Mouse (Mus musculus): Measurements from ENCODE around the gene 6430548M08Rik. TPM values are rescaled to one million over a fixed set of nuclear protein-coding genes. Genes with fewer than 3 reads are reported as not detected.

6430548M08Rik gene
- polyA plus RNA-seq, 1 experiment from 2014 or later: 5.8 TPM

DNA sequence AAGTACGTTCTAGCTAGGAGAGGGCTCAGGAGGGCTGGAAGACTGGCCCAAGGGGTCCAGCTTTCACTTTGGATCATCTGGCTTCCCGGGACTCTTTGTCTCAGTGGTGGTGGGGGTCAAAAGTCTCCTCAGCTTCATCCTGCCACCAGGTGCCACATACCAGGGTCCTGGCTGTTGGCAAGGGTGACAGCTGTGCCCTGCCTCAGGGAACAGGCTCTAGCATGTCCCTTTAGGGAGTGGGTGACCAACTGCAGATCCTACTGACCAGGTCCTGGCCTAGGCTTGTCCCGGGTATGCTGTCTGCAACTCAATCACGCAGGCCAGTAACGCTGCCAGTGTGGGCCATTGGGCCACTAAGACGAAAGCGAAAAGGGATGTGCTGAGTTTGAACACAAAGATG, 98.6 kb downstream of the 6430548M08Rik start:
- Histone ChIP-seq H3K4me2 (no peak overlapping the region), H3K9me3 (replicated peaks) (no peaks in the 10 kb centered on the region), H3K9ac (no peak overlapping the region), H3K27ac (no peak overlapping the region), H3K27me3 (peaks cover 5% of the 10 kb centered on the region; the same call in 1 of the 2 replicates), H3K36me3 (no peaks in the 10 kb centered on the region), H3K4me3 (replicated peaks) (no peak overlapping the region), H3K4me1 (peaks cover 65% of the 10 kb centered on the region)
- no peak for ATAC-seq (replicated peaks; ENCODE audit: low FRiP score)
- WGBS: 91% methylated on average over 7 of the region's 7 CpGs

DNA sequence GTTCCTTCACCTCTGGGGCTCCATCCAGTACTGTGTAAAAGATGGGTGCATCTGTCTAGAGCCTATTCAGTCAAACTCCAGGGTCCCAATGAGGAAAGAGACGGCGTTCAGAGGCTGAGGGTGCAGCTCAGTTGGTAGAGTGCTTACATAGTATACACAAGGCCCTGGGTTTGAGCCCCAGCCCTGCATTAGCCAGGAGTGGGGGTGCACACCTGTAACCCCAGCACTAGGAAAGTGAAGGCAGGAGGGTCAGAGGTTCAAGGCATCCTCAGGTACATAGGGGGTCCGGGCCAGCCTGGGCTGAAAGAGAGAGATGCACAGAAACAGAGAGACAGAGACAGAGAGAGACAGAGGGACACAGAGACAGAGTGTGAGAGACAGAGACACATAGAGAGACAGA, 99.3 kb downstream of the 6430548M08Rik start:
- H3K9me3 ChIP-seq (replicated peaks): no peaks in the 10 kb centered on the region
- no peak for ATAC-seq (replicated peaks; ENCODE audit: low FRiP score)
- H3K36me3 ChIP-seq: no peaks in the 10 kb centered on the region
- no peak overlapping the region for H3K4me2 ChIP-seq
- H3K27me3 ChIP-seq: peaks cover 5% of the 10 kb centered on the region; the same call in 1 of the 2 replicates
- no peak overlapping the region for H3K9ac ChIP-seq
- H3K27ac ChIP-seq: no peak overlapping the region
- 95% methylated on average over 3 of the region's 3 CpGs for whole genome bisulfite sequencing
- H3K4me1 ChIP-seq: peaks cover 65% of the 10 kb centered on the region
- H3K4me3 ChIP-seq (replicated peaks): no peak overlapping the region

DNA sequence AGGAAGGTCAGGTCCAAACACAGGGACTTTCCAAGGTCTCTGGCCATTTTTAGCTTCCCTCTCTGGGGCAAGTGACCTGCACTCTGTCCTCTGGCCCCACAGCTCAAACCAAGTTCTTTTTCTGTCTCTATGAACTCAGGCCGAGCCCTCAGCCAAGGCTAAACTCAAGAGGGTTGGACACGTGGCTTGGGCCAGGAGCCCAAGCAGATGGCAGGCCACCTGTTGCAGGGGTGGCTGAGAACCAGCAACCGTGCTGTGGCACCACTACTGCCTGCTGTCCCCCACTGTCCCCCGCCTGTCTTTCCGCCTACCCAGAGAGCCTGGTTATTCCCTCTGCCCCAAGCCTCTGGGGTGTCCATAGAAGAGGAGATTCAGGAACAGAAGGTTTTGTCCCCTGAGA, 100.0 kb downstream of the 6430548M08Rik start:
- H3K27ac ChIP-seq: no peak overlapping the region
- no peak for ATAC-seq (replicated peaks; ENCODE audit: low FRiP score)
- WGBS: 78% methylated on average over 5 of the region's 5 CpGs
- no peak overlapping the region for H3K4me2 ChIP-seq
- peaks cover 5% of the 10 kb centered on the region; the same call in 1 of the 2 replicates for H3K27me3 ChIP-seq
- H3K36me3 ChIP-seq: no peaks in the 10 kb centered on the region
- no peaks in the 10 kb centered on the region for H3K9me3 ChIP-seq (replicated peaks)
- no peak overlapping the region for H3K4me3 ChIP-seq (replicated peaks)
- H3K9ac ChIP-seq: no peak overlapping the region
- H3K4me1 ChIP-seq: peaks cover 63% of the 10 kb centered on the region

Other genes starting within 250 kb of the 6430548M08Rik start
- gene Usp10, start 203.8 kb upstream of the 6430548M08Rik start, polyA plus RNA-seq (2015; fragmentation: Nextera tagmentation; extraction: Ambion mirVana): 148 and 167 TPM in 2 replicates
- gene Gm20388, start 203.3 kb upstream of the 6430548M08Rik start, polyA plus RNA-seq (2015; fragmentation: Nextera tagmentation; extraction: Ambion mirVana): 0.99 and 7.4 TPM in 2 replicates
- gene Crispld2, start 121.7 kb upstream of the 6430548M08Rik start, polyA plus RNA-seq (2015; fragmentation: Nextera tagmentation; extraction: Ambion mirVana): 7.7 and 11.1 TPM in 2 replicates
- 31.9 and 34.3 TPM in 2 replicates for gene Zdhhc7, start 12.7 kb upstream of the 6430548M08Rik start, polyA plus RNA-seq (2015; fragmentation: Nextera tagmentation; extraction: Ambion mirVana)
- 0.13 TPM in 1 of 2 replicates, not detected in the other for gene Fam92b, start 63.3 kb downstream of the 6430548M08Rik start, polyA plus RNA-seq (2015; fragmentation: Nextera tagmentation; extraction: Ambion mirVana)
- gene Gse1, start 114.3 kb downstream of the 6430548M08Rik start, polyA plus RNA-seq (2015; fragmentation: Nextera tagmentation; extraction: Ambion mirVana): 8.3 and 10.0 TPM in 2 replicates

All from kidney, embryonic 15.5 days (tissue).